Mouse (Mus musculus) naive thymus-derived CD4-positive, alpha-beta T cell, adult 2 months (primary cell): ENCODE results near the gene Acta2.
"Not testable (repeated sequence)": the region's sequence is repeated elsewhere in the genome, so short reads cannot be mapped to it uniquely, and the experiment has no call there.

ENCODE experiments used
- DNase-seq: peaks from one replicate; pipeline ENCODE4 v3.0.0-alpha.2; 2011; ENCODE audit warnings: low read depth

Gene Acta2

DNA sequence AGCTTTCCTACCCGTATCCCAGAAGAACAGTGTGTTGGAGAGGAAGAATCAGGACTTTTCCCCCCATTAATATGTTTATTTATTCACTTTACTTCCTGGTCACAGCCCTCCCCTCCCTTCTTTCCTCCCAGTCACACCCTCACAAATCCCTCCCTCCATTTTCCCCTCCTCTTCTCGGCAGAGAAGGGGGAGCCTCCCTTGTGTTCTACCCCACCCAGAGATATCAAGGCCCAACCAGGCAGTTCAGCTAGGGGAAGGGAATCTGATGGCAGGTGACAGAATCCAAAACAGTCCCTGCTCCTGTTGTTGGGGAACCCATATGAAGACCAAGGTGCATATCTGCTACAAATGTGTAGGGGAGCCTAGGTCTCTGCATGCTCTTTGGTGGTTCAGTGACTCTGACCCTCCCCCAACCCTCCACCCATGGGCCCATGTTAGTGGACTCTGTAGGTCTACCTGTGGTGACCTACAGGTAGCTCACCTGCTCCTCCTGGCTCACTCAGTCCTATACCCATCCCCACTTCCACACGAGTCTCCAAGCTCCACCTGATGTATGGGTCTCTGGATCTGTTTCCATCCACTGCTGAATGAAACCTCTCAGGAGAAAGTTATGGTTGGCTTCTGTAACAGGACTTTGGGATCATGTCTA, 34.5 kb downstream of the Acta2 start:
- DNase-seq, result no peak

- DNase-seq, result no peak
Measured at GRCm38 (mm10) chr19:34219260-34219968, 36.0 kb downstream of the Acta2 start.

DNA sequence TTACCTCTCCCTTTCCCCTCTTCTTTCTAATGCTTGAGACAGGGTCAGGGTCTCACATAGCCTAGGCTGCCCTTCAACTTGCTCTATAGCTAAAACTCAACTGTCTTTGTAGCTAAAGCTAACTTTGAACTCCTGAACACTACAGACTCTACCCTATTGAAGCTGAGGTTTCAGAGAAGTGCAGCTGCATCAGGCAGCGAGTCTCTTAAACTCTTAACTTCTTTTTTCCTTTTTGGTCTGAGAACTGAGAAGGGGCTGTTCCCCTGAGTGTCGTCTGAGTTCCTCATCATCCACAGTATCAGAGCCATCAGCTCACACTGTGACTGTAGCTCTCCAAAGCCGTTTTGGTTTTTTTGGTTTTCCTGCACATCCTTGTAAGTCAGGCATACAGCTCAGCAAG, 37.6 kb downstream of the Acta2 start:
- no peak for DNase-seq

- peak; percentile 57 for DNase-seq
Measured at GRCm38 (mm10) chr19:34216956-34217355, 38.4 kb downstream of the Acta2 start.

- no peak for DNase-seq
Measured at GRCm38 (mm10) chr19:34214136-34214535, 41.3 kb downstream of the Acta2 start.

DNA sequence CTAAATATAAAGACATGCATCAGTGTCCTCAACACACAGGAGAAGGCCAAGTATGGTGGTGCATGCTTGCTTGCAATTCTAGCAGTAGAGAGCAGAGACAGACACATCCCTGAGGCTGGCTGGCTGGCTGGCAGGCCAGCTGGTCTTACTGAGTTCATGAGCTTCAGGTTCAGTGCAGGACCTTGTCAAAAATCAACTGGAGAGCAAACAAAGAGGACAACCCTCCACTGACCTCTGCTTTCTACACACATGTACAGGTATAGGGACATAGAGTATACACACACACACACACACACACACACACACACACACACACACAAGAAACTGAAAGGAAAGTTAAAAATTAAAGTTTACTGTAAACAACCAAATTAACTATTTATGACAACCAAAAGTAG, 42.1 kb downstream of the Acta2 start:
- no peak for DNase-seq

DNA sequence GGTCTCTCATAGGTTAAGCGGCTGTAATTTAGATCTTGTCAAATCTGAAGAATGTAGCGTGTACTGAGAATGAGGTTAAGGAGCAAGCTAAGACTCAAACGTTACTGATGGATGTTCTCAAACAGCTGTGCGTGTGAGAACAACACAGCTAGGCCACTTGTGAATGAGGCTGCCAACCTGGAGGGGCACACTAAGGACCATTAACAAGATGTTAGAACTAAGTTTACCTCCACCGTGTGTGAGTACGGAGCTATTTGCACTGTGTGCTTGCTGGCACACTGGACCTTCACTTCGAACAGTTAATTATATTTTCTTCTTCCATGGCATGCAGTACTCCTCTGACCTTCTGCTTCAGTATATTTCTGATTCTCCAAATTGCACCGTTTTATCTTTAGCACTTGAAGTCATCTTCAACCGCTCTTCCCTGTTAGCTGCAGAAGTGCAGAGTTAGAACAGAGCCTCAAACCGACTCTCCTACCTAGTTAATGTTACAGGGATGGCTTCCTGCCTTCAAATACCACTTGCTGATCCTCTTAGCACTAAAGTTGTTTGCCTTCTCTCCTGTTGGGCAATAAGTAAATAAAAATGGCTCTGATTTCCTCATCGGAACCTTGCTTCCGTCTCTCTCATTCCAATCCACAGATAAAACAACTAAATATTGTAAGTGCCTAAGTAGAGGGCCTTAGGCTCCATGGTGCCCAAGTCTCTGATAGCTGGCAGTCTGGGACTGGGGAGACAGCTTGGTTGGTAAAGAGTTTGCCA, 42.7 kb downstream of the Acta2 start:
- no peak for DNase-seq

DNA sequence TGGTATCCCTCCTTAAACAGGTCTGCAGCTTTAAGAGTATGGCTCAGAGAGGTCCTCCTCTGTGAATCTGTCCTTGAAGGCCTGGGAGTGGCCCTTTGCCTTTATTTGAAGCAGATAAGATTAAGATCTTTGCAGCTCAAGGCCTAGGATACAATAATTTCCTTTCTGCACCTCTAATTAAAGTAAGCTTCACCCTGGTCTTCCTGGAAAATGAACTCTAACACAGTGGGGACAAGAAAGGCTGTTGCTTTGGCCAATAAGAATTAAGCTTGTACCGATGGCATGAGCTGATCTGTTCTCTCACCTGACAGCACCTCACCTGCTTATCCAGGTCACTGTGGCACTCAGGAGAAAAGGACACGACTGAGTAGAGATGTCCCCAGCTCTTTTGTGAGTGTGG, 44.5 kb downstream of the Acta2 start:
- DNase-seq, result no peak

- no peak for DNase-seq
Measured at GRCm38 (mm10) chr19:34209930-34210581, 45.3 kb downstream of the Acta2 start.

DNA sequence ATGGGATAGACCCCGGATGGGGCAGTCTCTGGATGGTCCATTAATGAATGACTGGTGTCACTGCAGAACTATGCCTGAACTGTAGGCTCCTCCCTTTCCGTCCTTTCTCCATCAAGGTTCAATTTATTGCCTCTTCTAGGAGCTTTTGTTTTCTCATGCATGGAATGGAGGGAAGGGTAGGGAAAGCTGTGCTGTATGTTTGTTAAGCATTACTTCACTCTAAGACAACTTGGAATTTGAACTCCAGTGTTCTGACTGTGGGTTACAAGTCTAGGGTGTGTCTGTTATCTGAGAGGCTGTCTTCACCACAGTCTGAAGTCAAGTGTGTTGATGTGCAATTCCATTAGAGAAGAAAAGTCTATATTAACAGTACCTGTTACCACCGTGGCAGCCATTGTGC, 46.4 kb downstream of the Acta2 start:
- no peak for DNase-seq

DNA sequence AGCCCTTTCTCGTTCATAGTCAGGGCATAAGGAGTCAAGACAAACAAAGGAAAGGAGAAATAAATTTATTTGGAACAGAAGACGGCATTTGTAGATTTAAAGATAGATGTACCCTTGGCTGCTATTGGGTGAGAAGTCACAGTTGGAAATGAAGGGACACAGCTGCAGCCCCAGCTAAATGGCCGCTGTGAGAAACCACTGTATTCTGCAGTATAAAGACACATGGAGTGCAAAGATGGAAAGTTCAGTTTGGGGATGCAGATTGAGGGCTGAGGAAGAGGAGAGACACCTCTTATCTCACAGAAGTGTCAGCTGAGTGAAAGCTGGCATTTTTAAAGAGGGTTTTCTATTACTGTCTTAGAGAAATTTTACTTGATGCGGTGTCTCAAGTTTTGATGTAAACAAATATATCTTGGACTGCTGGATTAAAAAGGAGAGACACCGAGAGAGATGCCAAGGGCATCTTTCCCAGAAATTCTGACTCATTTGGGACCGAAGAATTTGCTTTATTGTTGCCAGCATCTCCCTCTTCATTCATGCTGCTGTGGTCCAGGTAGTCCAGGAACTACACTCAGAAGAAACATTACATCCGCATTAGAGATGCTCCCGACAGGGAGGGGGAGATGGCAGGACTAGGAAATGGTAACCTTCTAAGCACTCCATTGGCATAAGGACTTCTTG, 48.5 kb downstream of the Acta2 start:
- no peak for DNase-seq

GRCm38 (mm10) chr19:34206128-34206527, 49.3 kb downstream of the Acta2 start:
- DNase-seq, result not testable (repeated sequence)

DNA sequence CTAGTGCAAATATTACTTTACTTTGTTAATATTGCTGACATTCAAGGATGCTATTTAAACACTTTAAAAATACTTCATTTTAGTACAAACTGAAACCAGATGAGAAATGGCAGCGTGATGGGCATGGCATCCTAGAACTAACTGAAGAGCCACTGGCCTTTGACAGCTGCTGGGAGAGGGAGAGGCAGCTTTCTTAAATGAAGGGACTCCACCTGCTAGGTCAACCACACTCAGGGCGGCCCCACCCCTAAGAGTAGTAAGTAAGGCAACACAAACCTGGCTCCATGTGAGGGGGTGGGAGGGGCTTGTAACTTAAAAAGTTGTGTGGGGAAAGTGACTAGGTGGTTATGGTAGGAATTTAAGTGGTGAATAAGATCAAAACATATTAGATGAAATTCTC, 52.7 kb downstream of the Acta2 start:
- DNase-seq, result no peak

DNA sequence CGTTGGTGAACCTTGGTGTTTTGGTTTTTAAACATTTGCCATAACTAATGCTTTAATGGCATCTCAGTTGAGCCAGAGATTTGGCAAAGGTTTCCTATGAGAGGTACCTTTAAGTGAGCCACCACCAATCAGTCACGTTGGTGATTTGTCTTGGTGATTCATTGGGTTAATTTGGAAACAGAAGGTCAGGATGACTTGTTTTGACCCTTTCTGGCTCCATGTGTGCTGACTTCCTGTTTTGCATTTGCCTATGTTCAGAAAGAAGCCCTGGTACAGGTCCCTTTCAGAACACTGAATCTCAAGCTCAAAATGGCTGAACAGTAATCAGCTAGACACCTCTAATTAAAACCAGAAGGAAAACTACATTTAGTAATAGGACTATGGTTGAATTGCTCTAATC, 55.9 kb downstream of the Acta2 start:
- DNase-seq, result peak; percentile 55

DNA sequence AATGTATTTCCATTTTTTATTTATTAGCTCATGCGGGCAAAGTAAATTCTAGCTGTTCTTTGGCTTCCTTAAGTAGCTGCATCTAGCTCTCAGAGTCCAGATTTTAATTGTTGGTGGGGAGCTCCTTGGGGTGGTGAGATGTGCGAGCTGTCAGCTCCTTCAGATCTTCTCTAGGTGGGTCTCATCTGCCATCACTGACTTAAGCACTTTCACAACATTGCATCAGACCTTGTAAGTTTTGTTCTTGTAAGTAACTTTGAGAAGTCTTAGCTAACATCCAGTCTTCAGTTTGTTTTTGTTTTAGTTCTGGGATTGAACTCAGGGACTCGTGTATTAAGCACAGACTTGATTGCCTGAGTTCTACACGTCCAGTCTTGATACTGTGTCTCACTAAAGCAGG, 56.5 kb downstream of the Acta2 start:
- DNase-seq, result no peak

DNA sequence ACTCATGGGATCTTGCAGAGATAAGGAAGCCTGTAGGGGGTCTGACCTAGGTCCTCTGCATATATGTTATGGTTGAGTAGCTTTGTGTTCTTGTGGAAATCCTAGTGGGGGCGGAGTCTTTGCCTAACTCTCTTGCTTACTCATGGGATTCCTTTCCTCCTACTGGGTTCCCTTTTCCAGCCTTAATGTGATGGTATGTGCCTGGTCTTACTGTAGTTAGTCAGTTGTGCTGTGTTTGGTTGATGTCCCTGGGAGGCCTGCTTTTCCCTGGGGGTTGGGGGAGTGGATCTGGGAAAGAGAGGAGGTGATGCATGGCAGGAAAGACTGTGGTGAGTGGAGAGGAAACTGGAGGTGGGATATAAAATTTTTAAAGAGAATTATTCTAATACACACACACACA, 57.3 kb downstream of the Acta2 start:
- DNase-seq, result no peak

DNA sequence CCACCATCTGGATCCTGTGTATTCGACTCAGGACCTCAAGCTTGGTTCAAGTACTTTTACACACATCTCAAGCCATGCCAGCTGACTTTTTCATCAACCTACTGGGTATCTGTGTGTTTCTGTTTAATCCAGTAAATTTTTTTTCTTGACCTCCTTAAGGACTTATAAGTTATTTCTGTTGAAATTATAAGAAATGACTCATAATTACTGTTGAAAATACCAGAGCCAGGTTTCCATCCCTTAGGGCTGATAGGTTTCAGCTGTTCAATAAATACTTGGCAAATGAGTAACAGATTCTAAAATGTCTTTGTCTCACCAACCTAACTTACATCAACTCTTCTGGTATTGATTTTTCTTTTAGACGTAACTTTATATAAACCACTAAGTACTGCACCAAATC, 60.4 kb downstream of the Acta2 start:
- DNase-seq, result no peak

DNA sequence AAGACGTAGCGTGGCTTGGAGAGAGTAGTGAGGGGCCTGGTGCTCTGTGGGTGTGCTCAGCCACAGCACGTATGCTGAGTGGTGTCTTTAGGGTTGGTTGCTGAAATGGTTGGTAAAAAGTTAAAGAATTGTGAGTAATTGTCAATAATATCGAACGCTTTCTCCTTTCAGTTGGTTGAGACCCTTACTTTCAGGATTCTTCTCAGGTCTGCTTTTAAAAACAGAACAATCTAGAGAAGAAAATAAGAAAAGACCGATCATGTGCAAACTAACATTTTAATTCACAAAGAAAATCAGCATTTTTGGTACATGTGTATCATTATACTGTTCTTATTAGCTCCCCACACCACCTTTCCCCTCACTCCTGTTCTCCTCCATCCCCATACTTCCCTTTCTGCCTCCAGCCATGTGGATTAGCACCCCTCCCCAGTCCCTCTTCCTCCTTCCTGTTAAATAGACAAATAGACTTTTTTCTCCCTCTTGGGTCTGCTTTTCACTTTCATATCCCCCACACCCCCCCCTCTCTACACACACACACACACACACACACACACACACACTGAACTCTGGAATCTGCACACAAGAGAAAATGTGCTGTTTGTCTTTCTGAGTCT, 61.2 kb downstream of the Acta2 start:
- DNase-seq, result no peak

GRCm38 (mm10) chr19:34193683-34194082, 61.7 kb downstream of the Acta2 start:
- no peak for DNase-seq

DNA sequence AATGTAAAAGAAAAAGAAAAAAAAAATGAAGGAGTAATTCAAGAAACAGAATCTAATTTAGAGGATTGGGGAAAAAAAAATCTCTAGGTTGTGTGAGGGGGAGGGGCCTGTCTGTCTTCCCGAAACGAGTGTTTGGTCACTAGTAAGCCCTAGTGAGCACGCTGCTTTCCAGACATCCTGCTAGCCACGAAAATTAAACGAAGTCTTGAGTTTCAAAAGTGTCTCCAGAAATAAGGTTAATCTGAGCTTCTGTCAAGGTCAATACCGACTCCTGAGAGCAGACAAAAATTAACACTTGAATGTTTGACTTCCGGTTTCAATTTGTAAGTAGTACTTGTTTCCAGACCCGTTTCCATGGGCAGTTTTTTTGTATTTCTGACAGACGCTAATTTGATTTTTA, 62.2 kb downstream of the Acta2 start:
- peak; percentile 62 for DNase-seq
